Mouse (Mus musculus) kidney, adult 2 months (tissue): ENCODE data around the gene Cops7a.

Experiments
- CTCF ChIP-seq: fragments of 200-500 bp; conservative IDR thresholded peaks from 2 replicates; pipeline ENCODE4 v1.5.1; 2011; ENCODE audit warnings: low read depth, mild to moderate bottlenecking, control low read depth, low read length, moderate library complexity, mixed read lengths; ENCODE audit not compliant: insufficient read depth, insufficient read length
- POLR2A ChIP-seq: fragments of 200-500 bp; IDR thresholded peaks from one replicate; pipeline ENCODE4 v1.6.1; 2011; ENCODE audit warnings: low read depth, low read length, control low read depth

- TF ChIP-seq POLR2A = no peak
- TF ChIP-seq CTCF = no peak
These were observed 47.0 kb downstream of the Cops7a start for GRCm38 (mm10) chr6:124918331-124918690.
